Mouse (Mus musculus) heart, postnatal 0 days (tissue): ENCODE data around the gene Aldh6a1.

Experiments used
- CTCF ChIP-seq: IDR thresholded peaks from 2 replicates; pipeline ENCODE4 v1.5.1; 2016; ENCODE audit warnings: antibody characterized with exemption, control low read depth, low read depth
- EP300 ChIP-seq: IDR thresholded peaks from 2 replicates; pipeline ENCODE4 v1.6.1; 2016; ENCODE audit warnings: antibody characterized with exemption, low read depth

DNA sequence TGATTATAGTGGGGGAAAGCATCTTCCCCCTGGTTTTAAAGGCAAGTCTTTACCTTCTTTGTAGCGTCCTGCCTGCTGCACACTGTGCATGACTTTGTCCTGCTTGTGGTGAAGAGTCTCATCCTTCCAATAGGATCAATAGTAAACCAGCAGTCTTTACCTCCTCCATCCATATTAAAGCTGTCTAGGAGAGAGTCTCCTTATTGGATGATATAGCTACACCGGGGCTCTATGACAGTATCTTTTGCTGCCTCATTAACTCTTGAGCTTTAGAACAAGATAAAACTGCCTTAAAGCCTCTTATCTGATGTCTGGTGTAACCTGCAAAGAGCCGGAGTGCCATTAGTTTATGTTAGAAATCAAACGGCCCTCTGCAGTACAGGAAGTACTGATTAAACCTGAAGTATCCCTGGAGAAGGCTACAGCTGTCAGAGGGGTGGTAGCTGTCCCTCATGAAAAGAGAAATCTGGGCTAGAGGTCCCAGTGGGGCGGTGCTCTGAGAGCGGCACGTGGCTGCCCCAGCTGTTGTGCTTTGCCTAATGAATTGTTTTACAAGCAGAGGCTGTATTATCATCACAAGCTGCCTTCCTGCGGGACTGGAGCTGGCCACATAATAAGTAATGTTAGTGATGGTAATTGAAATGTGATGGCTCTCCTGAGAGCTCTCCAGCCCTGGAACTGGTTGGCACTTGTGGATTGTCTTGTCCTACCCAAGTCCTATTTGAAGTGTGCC is 36.7 kb upstream of the Aldh6a1 start:
- TF ChIP-seq CTCF (no peak), EP300 (no peak)
